Mouse (Mus musculus): Measurements from ENCODE around the gene Gm21083.
"Not testable (repeated sequence)": the region's sequence is repeated elsewhere in the genome, so short reads cannot be mapped to it uniquely, and the experiment has no call there.

Gm21083 gene

GRCm38 (mm10) chr5:15628136-15628535 is 51.0 kb downstream of the Gm21083 start:
- not testable (repeated sequence) for DNase-seq (ENCODE audit: low spot score)

DNA sequence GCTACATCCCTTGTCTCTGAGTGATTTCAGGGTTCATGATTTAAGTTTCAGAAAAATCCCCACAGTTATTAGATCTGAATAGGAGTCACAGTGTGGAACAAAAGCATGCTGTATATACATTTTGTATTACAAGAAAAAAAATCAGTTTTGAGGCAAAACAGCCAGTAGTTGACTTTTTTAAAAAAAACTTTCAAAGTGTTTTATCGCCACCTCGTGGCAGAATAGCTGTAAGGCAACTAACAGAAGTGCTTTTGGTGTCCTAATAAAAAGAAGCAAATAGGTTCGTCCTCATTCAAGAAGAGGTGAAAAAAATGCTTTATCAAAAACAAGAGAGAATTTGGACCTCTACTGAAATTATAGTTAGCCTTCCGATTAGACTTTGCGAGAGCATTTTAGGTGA is 52.9 kb downstream of the Gm21083 start:
- peak; percentile 39 for DNase-seq (ENCODE audit: low spot score)

All from testis, postnatal 10 days (tissue).